ENCODE assay signal across 9 mouse cellular contexts in the genomic region with DNA sequence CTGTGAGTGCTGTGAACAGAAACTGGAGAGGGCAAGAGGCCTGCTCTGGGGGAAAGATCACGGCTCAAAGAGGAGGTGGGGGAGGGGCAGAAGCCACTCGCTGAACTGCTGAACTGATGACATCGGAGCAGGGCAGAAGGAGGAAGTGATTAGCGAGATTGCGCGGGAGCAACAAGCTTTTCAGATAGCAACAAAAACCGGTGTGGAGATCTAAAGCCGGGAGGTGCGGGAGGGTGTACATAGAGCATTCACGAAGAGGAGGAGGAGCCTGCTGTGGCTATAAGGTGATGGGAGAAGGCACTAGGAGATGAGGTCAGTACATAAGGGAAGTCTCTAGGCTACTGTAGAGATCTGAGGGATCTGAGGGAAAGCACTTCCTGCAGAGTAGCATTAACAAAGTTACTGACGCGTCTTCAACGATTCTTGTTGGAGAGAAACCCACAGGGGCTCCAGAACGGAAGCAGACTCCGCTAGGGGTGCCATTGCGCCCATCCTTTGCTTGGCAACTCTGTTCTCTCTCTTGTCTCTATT. TPM values are rescaled to one million over a fixed set of nuclear protein-coding genes. Genes with fewer than 3 reads are reported as not detected.
DNase-seq lines count a peak whose midpoint lies in the region; ATAC-seq and TF ChIP-seq lines count a peak whose summit lies in the region.
"Had no signal": no experiment of that assay in that cellular context is flagged by ENCODE, and none has a peak within 500 bp of the region (broad histone marks: within the 10 kb centered on the region; RNA-seq: fewer than 3 reads in every experiment).

Gene Hesx1, plus strand, starts transcription at position 206 of the 531 bp plus-strand sequence.

- TF ChIP-seq EP300 in stomach, postnatal 0 days (optimal IDR thresholded peaks at IDR 0.05): no peak

- WGBS in forebrain, embryonic 15.5 days: 11% methylated on average over 16 of the region's 16 CpGs
- WGBS in hindbrain, embryonic 12.5 days: 8% methylated on average over 16 of the region's 16 CpGs
- 12% methylated on average over 16 of the region's 16 CpGs for WGBS in midbrain, embryonic 15.5 days
- WGBS in stomach, postnatal 0 days: 5% methylated on average over 16 of the region's 16 CpGs

- 0 out of 2 replicates have a peak, but pooled peaks have one; percentile 20 for ATAC-seq in cerebellum, adult (ENCODE audit: insufficient number of reproducible peaks, low FRiP score, low TSS enrichment)
- ATAC-seq in forebrain, embryonic 15.5 days (replicated peaks): no peak
- 0 out of 2 replicates have a peak, but pooled peaks have one; percentile 16 for ATAC-seq in hindbrain, embryonic 12.5 days (ENCODE audit: low FRiP score)
- no peak for ATAC-seq in midbrain, embryonic 15.5 days (replicated peaks)
- peak; percentile 82 for ATAC-seq in stomach, postnatal 0 days (ENCODE audit: low FRiP score, low TSS enrichment)

- no peak for DNase-seq in cerebellum, adult 8-10 months
- DNase-seq in ZHBTc4 (ENCODE audit: low read depth, low spot score) (peak; percentile 92), liver (peak; percentile 71)
- peak; percentile 61 for DNase-seq in stomach, postnatal 0 days (ENCODE audit: low spot score)

- no peak within 1 kb of the TSS for H3K9ac ChIP-seq in forebrain, embryonic 15.5 days (replicated peaks)
- peak within 1 kb of the TSS; percentile 35; the same call in 1 of the 2 replicates for H3K9ac ChIP-seq in hindbrain, embryonic 12.5 days
- H3K9ac ChIP-seq in midbrain, embryonic 15.5 days: no peak within 1 kb of the TSS
- no peak within 1 kb of the TSS for H3K9ac ChIP-seq in stomach, postnatal 0 days (ENCODE audit: low read length)

- H3K27me3 ChIP-seq in forebrain, embryonic 15.5 days: no peaks in the 10 kb centered on the region
- H3K27me3 ChIP-seq in hindbrain, embryonic 12.5 days: no peaks in the 10 kb centered on the region
- H3K27me3 ChIP-seq in midbrain, embryonic 15.5 days (replicated peaks): no peaks in the 10 kb centered on the region
- no peaks in the 10 kb centered on the region for H3K27me3 ChIP-seq in stomach, postnatal 0 days (ENCODE audit: control insufficient read depth, insufficient read depth, low read length)

- H3K27ac ChIP-seq in forebrain, embryonic 15.5 days (replicated peaks): no peak within 1 kb of the TSS
- H3K27ac ChIP-seq in hindbrain, embryonic 12.5 days: no peak within 1 kb of the TSS
- H3K27ac ChIP-seq in midbrain, embryonic 15.5 days: no peak within 1 kb of the TSS
- no peak within 1 kb of the TSS for H3K27ac ChIP-seq in stomach, postnatal 0 days (replicated peaks)

- H3K4me1 ChIP-seq in forebrain, embryonic 15.5 days: peaks cover 4% of the 10 kb centered on the region
- H3K4me1 ChIP-seq in hindbrain, embryonic 12.5 days: peaks cover 5% of the 10 kb centered on the region; the same call in 1 of the 2 replicates
- H3K4me1 ChIP-seq in midbrain, embryonic 15.5 days: 0 out of 2 replicates have a peak, but pooled peaks cover 5% of the 10 kb centered on the region
- no peaks in the 10 kb centered on the region for H3K4me1 ChIP-seq in stomach, postnatal 0 days (replicated peaks; ENCODE audit: control insufficient read depth, insufficient read depth)

- peak within 1 kb of the TSS; percentile 43 for H3K4me2 ChIP-seq in forebrain, embryonic 15.5 days (replicated peaks)
- H3K4me2 ChIP-seq in hindbrain, embryonic 12.5 days (replicated peaks): peak within 1 kb of the TSS; percentile 55
- H3K4me2 ChIP-seq in midbrain, embryonic 15.5 days: peak within 1 kb of the TSS; percentile 51
- H3K4me2 ChIP-seq in stomach, postnatal 0 days (replicated peaks; ENCODE audit: low read depth): peak within 1 kb of the TSS; percentile 46

- peak within 1 kb of the TSS; percentile 26 for H3K4me3 ChIP-seq in forebrain, embryonic 15.5 days
- H3K4me3 ChIP-seq in hindbrain, embryonic 12.5 days: peak within 1 kb of the TSS; percentile 31
- peak within 1 kb of the TSS; percentile 33 for H3K4me3 ChIP-seq in midbrain, embryonic 15.5 days
- H3K4me3 ChIP-seq in stomach, postnatal 0 days (ENCODE audit: low read depth, low read length): peak within 1 kb of the TSS; percentile 10; the same call in 1 of the 2 replicates

- TF ChIP-seq CTCF in stomach, postnatal 0 days (IDR thresholded peaks at IDR 0.05; ENCODE audit: low read depth): peak; percentile 46

- H3K9me3 ChIP-seq in forebrain, embryonic 15.5 days: no peaks in the 10 kb centered on the region
- no peaks in the 10 kb centered on the region for H3K9me3 ChIP-seq in hindbrain, embryonic 12.5 days (replicated peaks)
- H3K9me3 ChIP-seq in midbrain, embryonic 15.5 days: no peaks in the 10 kb centered on the region
- no peaks in the 10 kb centered on the region for H3K9me3 ChIP-seq in stomach, postnatal 0 days (ENCODE audit: control insufficient read depth, low read length)

- no peaks in the 10 kb centered on the region for H3K36me3 ChIP-seq in forebrain, embryonic 15.5 days
- H3K36me3 ChIP-seq in hindbrain, embryonic 12.5 days: no peaks in the 10 kb centered on the region
- no peaks in the 10 kb centered on the region for H3K36me3 ChIP-seq in midbrain, embryonic 15.5 days (replicated peaks)
- no peaks in the 10 kb centered on the region for H3K36me3 ChIP-seq in stomach, postnatal 0 days (ENCODE audit: control insufficient read depth, insufficient read depth, low read length)

RNA-seq across cellular contexts. Expression of gene Hesx1, which starts in this region (rescaled TPM):
- not detected in 2 replicates for polyA plus RNA-seq in forebrain, embryonic 15.5 days (2015; fragmentation: Nextera tagmentation; extraction: Ambion mirVana)
- 0.23 TPM in 1 of 2 replicates, not detected in the other for polyA plus RNA-seq in hindbrain, embryonic 12.5 days (2016; fragmentation: Nextera tagmentation; extraction: Ambion mirVana)
- polyA plus RNA-seq in midbrain, embryonic 15.5 days (2015; fragmentation: Nextera tagmentation; extraction: Ambion mirVana): 0.23 and 0.29 TPM in 2 replicates
- 0.19 TPM in 1 of 2 replicates, not detected in the other for polyA plus RNA-seq in stomach, postnatal 0 days (2015; fragmentation: Nextera tagmentation; extraction: Ambion mirVana)
- polyA plus RNA-seq: C2C12 had no signal

Comparison
In these comparisons a context has a peak if more than half of its experiments do, and no peak if none do; other contexts are left out.
1. Peak in ATAC-seq, H3K4me3 ChIP-seq, H3K9ac ChIP-seq and H3K4me2 ChIP-seq in hindbrain, embryonic 12.5 days; RNA of the gene not detected or under 1 TPM.
2. Peak in DNase-seq, ATAC-seq, H3K4me3 ChIP-seq and H3K4me2 ChIP-seq in stomach, postnatal 0 days; RNA of the gene not detected or under 1 TPM.